Mouse (Mus musculus) kidney, adult 2 months (tissue): ENCODE measurements around the gene Rad51c.

Experiments
- CTCF ChIP-seq: fragments of 200-500 bp; conservative IDR thresholded peaks from 2 replicates; pipeline ENCODE4 v1.5.1; 2011; ENCODE audit warnings: low read depth, mild to moderate bottlenecking, control low read depth, low read length, moderate library complexity, mixed read lengths; ENCODE audit not compliant: insufficient read depth, insufficient read length
- POLR2A ChIP-seq: fragments of 200-500 bp; IDR thresholded peaks from one replicate; pipeline ENCODE4 v1.6.1; 2011; ENCODE audit warnings: low read depth, low read length, control low read depth

DNA sequence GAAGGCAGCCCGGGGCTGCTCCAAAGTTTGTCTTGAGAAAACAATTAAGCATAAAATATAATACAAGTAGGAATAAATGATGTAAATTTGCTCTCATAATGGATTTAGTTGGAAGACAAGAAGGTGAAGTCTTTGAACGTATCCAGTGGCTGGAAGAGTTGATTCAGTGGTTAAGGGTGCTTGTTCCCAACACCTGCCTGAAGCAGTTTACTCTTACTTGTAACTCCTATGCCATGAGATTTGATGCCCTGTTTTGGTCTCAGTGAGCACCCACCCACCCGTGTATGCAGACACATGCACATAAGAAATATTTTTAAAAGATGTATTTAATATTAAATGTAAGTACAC lies 44.4 kb upstream of the Rad51c start:
- TF ChIP-seq CTCF (no peak), POLR2A (no peak)
